Mouse (Mus musculus) right cerebral cortex, postnatal 14 days (tissue): Measurements from ENCODE around the gene Sntg2.
A peak's percentile ranks its signal among the peaks of the same experiment; 100 is the strongest.

Experiments
- DNase-seq: peaks from one replicate; pipeline ENCODE4 v3.0.0; 2022

The Sntg2 gene

DNA sequence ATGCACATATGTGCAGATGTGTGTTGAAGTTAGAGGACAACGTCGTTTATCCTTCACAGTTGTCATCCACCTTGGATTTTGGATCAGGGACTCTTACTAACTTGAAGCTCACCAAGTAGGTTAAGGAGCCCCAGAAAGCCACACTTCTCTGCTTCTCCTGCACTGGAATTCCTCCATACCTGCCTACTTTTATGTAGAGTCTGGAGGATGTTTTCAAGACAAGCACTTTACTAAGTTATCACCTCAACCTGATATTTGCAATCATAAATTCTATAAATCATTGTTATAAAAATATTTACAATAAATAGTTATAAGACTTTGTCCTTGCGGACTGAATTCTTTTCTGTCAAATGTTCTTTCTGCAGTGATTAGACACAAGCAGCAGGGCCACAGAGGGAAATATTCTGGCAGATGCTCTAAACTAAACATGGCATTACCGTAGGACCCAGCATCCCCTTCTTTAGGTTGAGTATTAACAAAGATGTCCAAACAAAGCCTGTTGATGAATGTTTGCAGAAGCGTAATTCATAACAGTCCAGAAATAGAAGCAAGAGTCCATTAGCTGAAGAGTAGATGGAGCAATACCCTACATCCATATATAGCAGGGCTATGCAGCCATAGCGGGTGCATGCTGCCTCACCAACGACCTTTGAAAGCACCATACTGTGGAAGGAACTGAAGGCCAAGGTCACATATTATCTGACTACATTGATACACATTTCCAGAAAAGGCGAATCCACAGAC lies 100.8 kb downstream of the Sntg2 start:
- no peak for DNase-seq

DNA sequence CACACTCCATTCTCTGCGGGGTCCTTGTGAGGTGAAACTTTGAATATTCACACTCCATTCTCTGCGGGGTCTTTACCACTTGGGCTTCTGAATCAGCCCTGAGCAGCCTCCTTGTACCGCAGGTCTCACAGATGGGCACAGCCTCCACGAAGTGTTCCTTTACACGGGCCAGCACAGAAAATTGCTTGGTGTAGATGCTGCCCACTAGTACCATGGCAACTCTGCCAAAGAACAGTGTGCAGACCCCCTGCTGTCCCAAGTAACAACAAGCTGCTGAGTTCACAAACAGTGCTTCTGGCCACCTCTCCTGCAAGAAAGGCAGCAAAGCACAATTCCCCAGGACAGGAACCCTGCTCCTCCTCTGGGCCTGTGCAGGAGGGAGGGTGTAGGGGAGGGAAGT lies 109.0 kb downstream of the Sntg2 start:
- no peak for DNase-seq

DNA sequence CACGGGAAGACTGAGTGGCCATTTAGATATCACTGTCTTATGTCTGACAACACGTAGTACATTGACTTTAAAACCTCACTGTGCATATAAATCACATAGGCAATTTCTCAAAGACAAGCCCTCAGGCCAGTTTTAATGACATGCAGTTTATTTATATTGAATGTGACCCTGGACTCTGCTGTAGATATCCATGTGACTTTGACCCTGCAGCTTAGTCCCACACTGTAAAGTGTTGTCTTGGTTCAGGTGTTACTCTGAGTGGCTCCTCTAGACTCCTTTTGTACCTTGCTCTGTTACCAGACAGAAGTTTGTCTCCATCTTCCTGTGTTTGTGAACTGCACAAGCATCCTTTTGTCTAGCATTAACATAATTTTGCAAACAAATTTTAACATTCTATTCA lies 112.0 kb downstream of the Sntg2 start:
- DNase-seq: no peak

DNA sequence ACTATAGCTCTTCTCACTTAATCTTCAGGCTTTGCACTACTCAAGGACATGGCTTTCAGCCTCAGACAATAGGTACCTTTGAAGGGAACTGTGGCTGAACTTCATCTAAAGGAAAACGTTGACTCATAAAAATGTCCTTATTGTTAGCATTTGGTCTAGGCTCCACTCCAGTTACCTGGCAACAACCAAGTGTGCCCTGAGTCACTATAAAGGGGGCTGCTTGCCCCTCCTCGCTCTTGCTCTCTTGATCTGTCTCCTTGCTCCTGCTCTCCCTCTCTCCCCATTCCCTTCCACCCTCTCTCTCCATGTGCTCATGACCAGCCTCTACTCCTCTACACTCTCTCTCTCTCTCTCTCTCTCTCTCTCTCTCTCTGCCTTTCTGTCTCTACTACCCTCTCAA lies 114.5 kb downstream of the Sntg2 start:
- no peak for DNase-seq

DNA sequence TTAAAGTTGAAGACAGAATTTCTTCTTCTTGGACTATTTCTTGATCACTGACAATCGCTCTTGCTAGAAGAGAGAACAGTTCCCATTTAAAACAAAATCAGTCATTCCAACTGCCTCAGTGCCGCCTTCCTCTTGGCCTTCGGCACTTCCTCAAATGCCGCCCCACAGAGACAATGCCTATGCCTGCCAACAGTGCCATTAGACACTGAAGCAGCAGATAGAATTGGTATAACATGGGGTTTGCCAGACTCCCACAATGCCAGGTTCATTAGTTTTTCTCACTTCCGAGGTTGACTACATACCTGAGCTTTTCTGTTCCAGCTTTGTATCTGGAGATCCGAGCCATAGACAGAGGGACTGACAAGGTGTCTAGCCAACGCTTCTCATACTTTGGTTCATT lies 115.5 kb downstream of the Sntg2 start:
- DNase-seq: no peak

DNA sequence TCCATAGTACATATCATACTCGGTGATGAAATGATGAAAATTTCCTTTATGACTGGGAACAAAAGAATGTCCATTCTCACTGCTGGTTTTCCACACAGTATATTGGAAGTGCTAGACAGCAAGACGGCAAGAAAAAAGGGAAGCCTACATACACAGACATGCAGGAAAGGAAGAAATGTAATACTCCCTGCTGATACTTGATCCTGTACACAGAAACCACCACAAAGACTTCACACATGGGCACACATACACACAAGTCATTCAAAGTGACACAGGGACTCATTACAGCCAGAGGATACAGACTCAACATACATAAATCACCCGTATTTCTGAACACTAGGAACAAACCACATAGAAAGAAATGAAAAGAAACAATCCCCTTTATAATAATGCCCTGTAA lies 117.0 kb downstream of the Sntg2 start:
- DNase-seq: no peak

DNA sequence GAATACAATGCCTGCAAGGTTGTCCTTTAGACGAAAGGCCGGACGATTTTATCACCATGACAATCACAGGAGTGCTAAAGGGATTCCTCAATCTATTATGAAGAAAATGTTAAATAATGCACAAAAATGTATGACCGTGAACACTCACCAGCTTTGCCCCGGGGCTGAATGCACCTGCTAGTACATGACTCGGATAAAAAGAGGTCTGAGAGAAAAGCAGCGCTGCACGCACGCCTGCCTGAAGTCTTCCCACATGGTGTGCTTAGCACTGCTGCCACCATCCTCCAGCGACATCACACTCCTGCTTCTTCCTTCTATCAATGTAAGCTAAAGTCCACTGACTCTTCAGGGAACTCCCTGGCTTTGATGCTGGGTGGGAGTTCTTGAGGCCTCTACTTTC lies 118.6 kb downstream of the Sntg2 start:
- no peak for DNase-seq

DNA sequence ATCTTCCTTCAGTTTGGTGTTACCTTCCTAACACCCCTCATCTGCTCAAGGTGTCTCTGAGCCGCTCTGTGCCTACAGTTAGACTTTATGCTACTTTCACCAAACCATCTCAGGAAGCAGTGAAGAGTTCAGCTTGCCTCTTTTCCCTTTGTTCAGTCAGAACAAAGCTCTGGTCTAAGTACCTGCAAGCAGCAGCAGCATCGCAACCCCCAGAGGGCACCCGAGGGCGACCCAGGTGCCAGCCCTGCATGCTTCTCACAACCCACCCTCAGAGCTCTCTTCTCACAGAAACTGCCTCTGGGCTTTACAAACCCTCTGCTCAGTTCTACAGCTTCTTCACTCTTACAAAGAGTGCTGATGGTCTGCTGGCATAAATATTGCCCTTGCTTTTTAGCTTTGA lies 120.8 kb downstream of the Sntg2 start:
- DNase-seq: no peak

DNA sequence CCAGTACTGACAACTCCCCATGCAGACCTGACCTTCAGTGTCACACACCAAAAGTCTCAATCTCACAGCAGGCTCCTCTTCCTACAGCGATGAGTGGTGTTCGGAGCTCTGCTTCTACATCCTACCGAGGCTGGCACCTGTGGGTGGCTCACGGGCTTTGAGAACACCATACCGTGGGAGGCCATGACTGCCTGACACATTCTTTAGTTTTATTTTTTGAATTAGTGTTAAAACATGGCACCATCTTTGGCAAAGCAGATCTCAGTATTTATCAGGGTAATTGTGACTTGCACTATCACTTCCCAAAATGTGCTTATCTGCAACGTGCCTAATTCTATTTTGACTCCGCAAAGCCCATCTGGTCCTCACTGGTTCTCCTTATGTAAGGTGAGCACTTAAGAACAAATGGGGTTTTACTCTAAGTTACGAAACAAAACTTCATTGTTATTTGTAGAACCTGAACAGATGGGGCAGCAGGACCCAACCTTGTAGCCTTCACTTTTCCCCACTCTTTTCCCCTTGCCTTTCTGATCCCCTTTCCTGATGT lies 121.8 kb downstream of the Sntg2 start:
- no peak for DNase-seq

DNA sequence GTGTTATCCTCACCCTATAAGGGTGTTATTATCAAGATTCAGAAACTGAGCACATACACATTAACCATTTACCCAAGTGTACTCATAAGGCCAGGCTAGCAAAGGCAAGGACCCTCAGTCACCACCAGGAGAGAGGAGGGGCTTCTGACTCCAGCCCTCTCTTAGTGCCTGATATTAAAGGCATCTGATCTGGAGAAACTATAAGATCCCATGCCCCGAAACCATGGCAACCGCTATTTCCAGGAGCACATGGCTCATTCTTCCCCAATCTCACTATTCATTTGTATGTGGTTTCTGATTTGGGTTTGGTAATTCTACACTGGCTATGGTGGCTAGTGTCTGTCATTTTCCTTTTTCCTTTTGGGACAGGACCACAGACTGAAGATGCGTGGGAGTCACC lies 124.1 kb downstream of the Sntg2 start:
- DNase-seq: peak; percentile 17

DNA sequence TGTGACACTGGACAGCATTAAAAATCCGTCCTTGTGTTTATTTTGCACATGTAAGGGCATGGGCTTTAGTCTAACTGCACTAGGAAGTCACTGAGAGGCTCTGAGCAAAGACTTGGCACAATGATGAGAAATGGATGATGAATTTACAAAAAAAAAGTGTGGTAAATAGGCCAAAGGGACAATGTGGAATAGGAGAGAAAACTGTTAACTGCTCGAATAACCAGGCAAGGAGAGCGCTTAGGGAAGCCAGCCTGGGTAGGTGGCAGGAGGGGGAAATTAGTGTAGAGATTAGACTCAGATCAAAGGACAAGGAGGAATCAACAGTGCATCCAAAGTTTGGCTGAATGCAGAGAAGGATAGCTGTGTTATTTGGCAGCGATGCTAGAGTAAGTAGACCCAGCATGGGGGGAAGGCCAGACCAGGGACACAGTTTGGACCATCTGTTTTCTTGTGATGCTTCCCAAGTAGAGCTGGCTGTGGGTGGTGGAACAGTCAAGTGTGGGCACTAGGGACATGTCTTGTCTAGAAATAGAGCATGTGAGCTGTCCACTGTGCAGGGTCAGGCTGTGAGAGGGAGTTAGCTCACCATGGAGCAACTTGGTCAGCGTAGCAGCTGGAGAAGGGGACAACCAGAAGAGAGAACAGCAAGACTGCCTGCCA lies 126.8 kb downstream of the Sntg2 start:
- DNase-seq: peak; percentile 17

DNA sequence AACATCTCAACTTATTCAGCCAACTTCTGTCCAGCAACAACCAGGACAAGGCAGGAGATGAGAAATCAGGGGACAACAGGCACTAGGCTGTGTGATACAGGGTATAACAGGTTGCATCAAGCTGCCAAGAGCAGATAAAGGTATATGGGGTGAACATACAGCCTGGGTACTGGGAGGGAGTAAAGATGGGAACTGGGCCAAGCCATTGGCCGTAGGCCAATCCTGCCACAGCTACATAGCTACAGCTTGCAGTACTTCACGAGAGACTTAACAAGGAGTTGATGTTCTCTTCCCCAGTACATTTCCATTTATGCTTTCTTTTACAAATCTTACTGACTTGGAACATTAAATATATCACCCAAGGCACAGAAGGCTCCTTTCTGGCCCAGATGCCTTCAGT lies 129.0 kb downstream of the Sntg2 start:
- peak; percentile 64 for DNase-seq

DNA sequence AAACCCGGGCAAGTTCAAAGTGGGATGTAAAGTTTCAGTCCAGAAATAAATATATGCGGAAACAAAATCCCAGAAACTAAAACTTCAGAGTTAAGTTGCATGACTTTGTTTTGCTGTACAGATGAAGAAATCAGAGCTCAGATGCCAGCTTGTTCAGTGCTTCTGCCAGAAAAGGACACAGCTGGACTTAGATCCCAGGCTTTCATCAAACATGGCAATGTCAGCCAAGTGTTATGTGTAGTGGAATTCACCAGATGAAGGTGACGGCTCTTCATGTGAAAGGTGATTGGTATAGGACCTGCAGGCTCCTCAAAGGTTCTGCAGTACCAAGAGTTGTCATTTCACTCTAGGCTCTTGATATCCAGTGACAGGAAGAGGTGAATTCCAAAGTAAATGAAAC lies 132.3 kb downstream of the Sntg2 start:
- DNase-seq: no peak

DNA sequence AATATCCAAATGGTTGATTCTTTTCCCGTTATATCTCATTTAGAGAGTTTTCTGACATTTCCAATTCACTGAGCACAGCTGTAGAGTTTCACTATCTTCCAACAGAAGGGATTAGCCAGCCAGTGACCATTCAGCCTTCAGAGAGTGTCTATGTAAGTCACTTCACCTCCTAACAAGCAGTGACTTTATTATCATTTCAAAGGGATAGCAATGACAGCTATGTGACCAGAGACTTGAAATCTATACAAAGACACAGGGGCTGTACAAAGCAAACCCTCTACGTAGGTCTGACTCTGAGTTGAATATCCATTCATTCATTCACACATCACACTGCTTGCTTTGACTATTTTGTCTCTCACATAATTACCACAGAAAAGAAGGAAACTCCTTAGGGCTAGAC lies 138.2 kb downstream of the Sntg2 start:
- no peak for DNase-seq

DNA sequence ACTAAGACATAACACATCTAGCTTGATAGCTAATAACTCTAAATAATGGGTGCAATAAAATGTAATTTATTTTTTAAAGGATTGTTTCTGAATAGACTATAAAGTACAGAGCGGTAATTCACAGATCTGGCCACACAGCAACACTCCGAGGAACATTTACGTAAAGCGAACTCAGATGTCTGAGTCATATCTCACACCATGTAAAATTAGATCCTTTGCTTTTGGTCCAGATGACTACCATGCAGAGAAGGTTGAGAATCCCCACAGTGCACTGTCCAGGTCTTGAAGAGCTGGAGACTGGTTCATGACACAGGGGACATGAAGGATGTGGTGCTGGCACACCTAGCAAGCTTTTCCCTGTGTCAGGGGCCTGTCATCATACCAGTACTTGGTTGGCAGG lies 145.2 kb downstream of the Sntg2 start:
- no peak for DNase-seq

DNA sequence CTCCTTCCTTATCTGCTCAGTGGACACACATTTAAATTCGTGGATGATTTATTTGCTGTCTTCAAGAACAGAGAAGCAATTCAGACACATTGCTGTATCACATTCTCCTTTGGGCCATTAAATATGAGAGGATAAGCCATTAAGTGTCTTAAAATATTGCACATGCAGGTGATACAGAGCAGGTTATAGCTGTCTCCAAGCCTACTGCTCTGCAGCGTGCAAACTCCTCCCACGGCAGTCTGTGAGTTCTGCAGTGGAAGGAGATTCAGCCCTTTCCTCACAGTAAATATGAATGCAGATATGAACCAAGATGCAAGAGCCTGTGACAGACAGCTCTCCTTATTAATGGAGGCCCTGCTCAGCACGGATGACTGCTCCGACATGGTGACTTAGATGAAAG lies 146.9 kb downstream of the Sntg2 start:
- no peak for DNase-seq

DNA sequence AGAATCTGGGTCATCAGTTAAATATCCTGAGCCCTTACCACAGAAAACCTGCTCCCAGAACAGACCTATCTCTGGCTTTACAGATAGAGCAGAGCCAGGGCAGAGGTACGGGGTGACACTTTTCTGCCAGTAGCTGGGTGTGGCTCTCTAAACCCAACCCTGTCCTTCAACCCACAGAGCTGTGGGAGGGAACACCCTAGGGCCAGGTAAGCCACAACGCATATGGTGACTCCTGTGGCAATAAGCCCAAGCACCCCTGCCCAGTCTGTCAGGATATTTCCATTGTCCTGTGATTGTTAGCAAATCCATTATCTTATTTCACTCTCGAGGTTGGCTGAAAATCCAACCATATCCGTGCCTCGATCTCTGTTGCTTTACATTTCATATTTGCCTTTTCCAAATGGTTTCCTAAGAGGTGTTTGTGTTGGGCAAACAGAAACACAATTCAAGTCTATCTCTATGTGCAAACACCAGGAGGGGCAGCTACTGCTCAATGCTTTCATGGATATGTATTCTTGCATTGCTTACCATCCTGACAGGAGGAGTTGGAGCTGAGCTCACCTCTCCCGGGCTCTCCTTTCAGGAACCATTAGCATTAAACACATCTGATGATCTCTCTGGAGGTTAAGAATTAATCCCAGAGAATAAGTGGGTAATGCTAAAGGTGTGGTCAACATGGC lies 156.3 kb downstream of the Sntg2 start:
- DNase-seq: no peak

DNA sequence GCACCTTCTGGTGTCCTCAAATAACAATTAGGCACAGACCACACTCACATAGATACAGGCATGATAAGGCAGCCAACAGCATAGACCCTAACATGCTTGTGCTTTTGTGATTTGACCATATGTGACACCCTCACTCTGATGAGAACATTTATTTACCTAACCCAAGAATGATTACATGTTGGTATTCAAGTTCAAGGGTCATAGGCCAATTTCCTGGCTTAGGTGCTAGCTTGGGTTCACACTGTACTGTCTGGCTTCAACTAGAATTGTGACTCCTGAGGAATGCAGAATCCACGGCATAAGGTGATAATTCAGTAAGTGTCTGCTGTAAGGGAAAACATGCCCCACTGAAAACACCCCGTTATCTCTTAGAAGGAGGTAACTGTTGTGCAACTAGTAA lies 158.4 kb downstream of the Sntg2 start:
- no peak for DNase-seq

DNA sequence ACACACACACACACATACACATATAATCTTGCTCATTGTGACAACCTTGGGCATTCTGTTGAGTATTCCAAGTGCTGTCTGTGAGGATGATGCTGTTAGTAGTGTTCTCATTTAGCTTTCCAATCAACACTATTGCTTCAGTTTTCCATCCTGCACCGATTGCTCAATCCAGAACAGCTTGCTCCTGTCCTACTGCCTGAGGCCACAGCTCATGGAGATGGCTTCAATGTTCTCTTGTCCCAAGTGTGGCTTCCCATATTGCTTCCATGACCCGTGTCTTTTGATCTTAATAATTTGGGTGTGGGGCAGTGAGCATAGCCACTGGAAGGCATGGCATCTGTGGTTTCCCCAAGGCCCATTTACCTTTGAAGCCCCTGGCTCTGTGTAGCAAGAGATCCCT lies 162.8 kb downstream of the Sntg2 start:
- no peak for DNase-seq

DNA sequence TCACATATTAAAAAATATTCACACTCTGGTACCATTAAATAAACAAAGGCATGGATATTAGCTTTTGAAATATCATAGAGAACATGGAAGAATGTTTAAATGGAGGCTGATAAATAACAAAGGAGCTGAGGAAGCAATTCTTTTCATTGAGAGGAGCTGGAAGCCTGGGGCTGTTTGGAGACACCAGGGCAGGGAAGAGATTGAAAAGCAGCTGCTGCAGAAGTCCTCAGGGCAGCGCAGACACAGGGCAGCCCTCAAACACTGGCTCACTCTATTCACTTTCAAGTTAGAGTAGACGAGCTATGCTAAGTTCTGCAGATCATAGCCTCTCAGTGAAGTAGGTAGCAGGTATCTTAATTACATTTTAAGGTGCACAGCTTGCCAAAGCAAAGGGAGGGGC lies 164.6 kb downstream of the Sntg2 start:
- DNase-seq: no peak

DNA sequence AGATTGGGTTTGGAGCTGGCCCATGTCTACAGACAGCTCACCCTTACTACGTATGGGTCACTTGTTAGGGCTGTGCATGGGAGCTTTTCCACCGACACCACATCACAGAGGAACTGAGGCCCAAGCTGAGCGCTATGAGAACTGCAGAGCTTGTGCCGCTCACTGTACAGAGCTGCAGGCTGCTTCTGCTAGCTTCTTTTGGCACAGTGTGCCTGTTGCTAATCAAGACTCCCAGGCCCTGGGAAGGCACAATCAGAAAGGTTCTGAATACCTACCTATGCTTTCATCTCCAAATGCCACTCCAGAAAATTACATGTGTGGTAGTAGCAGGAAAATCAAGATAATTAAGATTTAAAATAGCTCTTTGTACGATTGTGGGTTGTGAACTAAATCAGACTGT lies 165.1 kb downstream of the Sntg2 start:
- no peak for DNase-seq

DNA sequence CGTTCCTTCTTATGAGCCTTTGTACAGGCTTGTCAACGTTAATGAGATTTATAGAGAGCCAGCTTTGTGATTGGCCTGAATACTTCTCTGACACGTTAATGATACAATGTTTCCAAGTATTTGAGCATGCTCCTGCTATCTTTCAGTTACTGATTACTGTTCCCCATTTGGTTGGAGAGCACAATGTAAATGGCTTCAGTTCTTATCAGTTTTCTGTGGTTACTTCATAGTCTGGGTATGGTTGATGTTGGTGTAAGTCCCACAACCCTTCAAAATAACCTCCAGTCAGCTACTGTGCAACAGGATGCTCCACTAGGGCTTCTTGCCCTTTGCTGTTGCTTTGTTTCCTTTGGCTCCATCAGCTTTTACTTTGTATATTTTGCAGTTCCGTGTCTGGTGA lies 168.7 kb downstream of the Sntg2 start:
- no peak for DNase-seq

DNA sequence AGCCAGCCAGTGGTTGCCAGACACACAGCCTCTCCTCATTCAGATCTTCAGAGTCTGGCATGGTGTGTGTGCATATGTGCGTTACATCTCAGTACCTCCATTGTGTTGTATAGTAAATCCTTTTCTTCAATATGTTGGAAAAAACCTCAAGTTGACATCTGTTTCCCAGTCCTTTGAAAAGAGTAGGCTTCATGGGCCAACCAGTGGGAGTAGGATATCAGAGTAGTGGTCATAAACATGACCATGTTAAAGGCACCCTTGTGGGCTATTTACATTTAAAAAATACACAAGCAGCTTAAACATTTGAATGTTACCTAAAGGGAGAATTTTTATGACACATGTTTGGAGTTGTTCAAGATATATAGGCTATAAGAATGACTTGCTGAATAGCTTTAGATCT lies 170.4 kb downstream of the Sntg2 start:
- DNase-seq: no peak

DNA sequence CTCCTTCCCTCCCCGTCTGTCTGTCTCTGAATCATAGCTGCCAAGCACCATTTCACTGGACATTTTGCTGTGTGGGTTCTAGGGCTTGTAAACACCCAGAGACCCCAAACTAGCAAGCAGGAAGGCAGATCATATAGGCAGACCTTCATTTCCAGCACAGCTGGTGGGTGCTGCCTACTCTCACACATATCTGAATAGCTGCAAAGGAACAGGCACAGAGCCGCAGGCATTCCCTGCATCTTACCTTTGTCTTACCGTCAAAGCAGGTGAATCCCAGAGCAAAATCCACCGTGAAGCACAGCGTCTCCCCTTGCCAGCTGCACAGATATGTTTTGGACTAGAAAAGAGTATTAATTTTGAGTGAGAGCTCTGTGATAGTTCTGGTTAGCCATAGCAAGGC lies 172.1 kb downstream of the Sntg2 start:
- no peak for DNase-seq
